Mouse (Mus musculus) hindbrain, embryonic 15.5 days (tissue): ENCODE data around the gene Apbb1ip. TPM values are rescaled to one million over a fixed set of nuclear protein-coding genes. Genes with fewer than 3 reads are reported as not detected.

ENCODE experiments used
- ATAC-seq: fragments of 200-750 bp; cut with Nextera tagmentation; 2 replicates; pipeline ENCODE4 v1.8.0; 2017; ENCODE audit warnings: low read depth, moderate number of reproducible peaks, moderate TSS enrichment; ENCODE audit not compliant: low FRiP score
- H3K27ac ChIP-seq: fragments of 300-500 bp; sonication (generic); replicated peaks from 2 replicates; pipeline ENCODE4 v1.5.1; 2015; ENCODE audit warnings: mild to moderate bottlenecking, inconsistent platforms
- H3K27me3 ChIP-seq: fragments of 300-500 bp; sonication (generic); 2 replicates; pipeline ENCODE4 v1.6.1; 2015; ENCODE audit warnings: control low read depth, inconsistent platforms
- H3K36me3 ChIP-seq: fragments of 300-500 bp; sonication (generic); 2 replicates; pipeline ENCODE4 v1.6.1; 2015; ENCODE audit warnings: control low read depth, inconsistent platforms
- H3K4me1 ChIP-seq: fragments of 300-500 bp; sonication (generic); replicated peaks from 2 replicates; pipeline ENCODE4 v1.6.1; 2015; ENCODE audit warnings: control low read depth, inconsistent platforms
- H3K4me2 ChIP-seq: fragments of 300-500 bp; sonication (generic); 2 replicates; pipeline ENCODE4 v1.6.1; 2015; ENCODE audit warnings: moderate library complexity, mild to moderate bottlenecking, inconsistent platforms
- H3K4me3 ChIP-seq: fragments of 300-500 bp; sonication (generic); 2 replicates; pipeline ENCODE4 v1.5.1; 2015; ENCODE audit warnings: mild to moderate bottlenecking, inconsistent platforms
- H3K9ac ChIP-seq: fragments of 300-500 bp; sonication (generic); 2 replicates; pipeline ENCODE4 v1.6.1; 2015; ENCODE audit warnings: inconsistent platforms
- H3K9me3 ChIP-seq: fragments of 300-500 bp; sonication (generic); 2 replicates; pipeline ENCODE4 v1.6.1; 2016; ENCODE audit warnings: control low read depth, inconsistent platforms
- WGBS: fragments of 180-500 bp; shearing (Covaris S2); methylation state at CpG from one replicate; pipeline ENCODE4 v1.1.7; 2015; 5-methylcytosine and 5-hydroxymethylcytosine counted together
- polyA plus RNA-seq: library from polyadenylated mRNA; unstranded; fragments of >200 nt; fragmentation: Nextera tagmentation; extraction: Ambion mirVana; gene quantifications from 2 replicates; pipeline ENCODE4 v1.2.1, GENCODE M21; 2015

The Apbb1ip gene
- polyA plus RNA-seq, 1 experiment from 2014 or later = 1.1 TPM

DNA sequence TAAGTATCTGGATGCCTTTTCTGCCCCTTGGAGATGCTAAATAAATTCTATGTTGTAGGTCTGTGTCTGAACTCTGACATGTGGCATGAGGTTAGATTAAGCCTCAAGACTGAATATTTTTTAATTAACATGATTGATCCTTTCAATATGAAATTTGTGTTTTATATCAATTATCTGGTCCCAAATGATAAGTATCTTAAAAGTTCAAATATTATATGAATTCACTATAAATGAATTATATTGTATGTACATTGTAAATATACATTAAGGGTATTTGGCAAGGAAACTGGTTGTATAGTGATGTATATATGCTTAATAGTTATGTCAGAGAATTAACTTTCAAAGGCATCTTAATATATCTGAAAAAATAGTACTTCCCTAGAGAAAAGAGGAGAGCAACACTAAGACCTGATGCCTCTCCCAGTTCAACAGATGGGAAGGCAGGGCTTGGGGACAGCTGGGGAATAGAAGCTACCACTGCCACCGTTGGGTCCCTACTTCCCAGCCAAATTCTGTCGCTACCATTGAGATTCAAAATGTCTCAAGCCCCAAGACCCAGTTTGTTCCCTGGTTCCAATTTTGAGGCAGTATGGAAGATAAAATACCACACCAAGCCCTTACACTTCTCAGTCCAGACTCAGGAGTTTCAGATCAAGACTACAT lies 2.8 kb downstream of the Apbb1ip start:
- Histone ChIP-seq H3K4me3 (no peak overlapping the region), H3K27me3 (no peaks in the 10 kb centered on the region; the same call in 1 of the 2 replicates), H3K9me3 (no peaks in the 10 kb centered on the region), H3K4me2 (no peak overlapping the region), H3K36me3 (no peaks in the 10 kb centered on the region), H3K9ac (no peak overlapping the region), H3K4me1 (peaks cover 6% of the 10 kb centered on the region; the same call in 1 of the 2 replicates), H3K27ac (no peak overlapping the region)
- 54% methylated on average over 2 of the region's 2 CpGs for WGBS
- ATAC-seq = no peak

DNA sequence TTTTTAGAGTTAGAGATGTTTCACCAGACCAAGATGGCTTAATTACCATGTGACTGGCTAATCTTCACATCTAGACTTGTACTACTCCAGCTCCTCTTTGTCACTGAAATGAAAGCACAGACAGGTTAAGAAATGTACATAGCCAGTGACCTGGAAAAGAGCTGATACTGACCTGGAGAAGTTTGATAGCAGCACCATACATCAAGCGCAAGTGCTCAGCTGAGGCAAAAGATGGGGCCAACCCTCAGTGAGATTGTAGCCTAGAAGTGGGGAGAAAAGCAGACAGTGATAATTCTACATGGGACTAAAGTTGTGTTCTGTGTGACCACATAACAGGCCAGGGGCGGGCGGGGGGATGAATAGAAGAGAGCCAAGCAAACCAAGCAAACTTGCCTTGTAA lies 3.9 kb downstream of the Apbb1ip start:
- H3K36me3 ChIP-seq = no peaks in the 10 kb centered on the region
- no peaks in the 10 kb centered on the region for H3K9me3 ChIP-seq
- H3K4me1 ChIP-seq = peaks cover 6% of the 10 kb centered on the region; the same call in 1 of the 2 replicates
- 90% methylated on average over 3 of the region's 3 CpGs for WGBS
- H3K4me2 ChIP-seq = no peak overlapping the region
- H3K27ac ChIP-seq = no peak overlapping the region
- no peaks in the 10 kb centered on the region; the same call in 1 of the 2 replicates for H3K27me3 ChIP-seq
- no peak for ATAC-seq
- no peak overlapping the region for H3K9ac ChIP-seq
- H3K4me3 ChIP-seq = no peak overlapping the region

DNA sequence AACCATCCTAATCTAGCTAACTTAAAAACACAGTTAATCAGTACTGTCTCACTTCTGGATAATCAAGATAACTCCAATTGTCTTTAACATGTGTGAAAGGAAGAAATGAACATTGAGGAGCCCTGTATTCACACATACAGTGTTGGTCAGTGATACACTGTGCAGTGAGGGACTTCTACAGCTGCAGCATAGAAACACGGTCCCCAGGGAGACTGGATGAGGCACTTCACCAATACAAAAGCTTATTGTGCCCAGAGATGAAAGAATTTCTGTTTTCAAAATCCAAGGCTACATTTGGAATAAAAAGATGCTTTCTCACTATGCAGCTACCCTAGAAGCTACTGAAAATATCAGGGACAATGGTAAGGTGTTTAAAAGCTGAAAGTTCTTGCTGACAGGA lies 7.0 kb downstream of the Apbb1ip start:
- Histone ChIP-seq H3K27me3 (no peaks in the 10 kb centered on the region), H3K4me2 (no peak overlapping the region), H3K9ac (no peak overlapping the region), H3K4me1 (no peaks in the 10 kb centered on the region), H3K4me3 (no peak overlapping the region), H3K9me3 (no peaks in the 10 kb centered on the region), H3K36me3 (no peaks in the 10 kb centered on the region), H3K27ac (no peak overlapping the region)
- no peak for ATAC-seq
- WGBS = 64% methylated on average over 1 of the region's 1 CpGs

- Histone ChIP-seq H3K9me3 (no peaks in the 10 kb centered on the region), H3K4me2 (no peak overlapping the region), H3K27me3 (no peaks in the 10 kb centered on the region), H3K36me3 (no peaks in the 10 kb centered on the region), H3K4me1 (no peaks in the 10 kb centered on the region), H3K9ac (no peak overlapping the region), H3K27ac (no peak overlapping the region), H3K4me3 (no peak overlapping the region)
- 71% methylated on average over 4 of the region's 4 CpGs for WGBS
- no peak for ATAC-seq
Measured at GRCm38 (mm10) chr2:22781387-22782009, 7.6 kb downstream of the Apbb1ip start.

GRCm38 (mm10) chr2:22782057-22782456 lies 8.2 kb downstream of the Apbb1ip start:
- 94% methylated on average over 3 of the region's 3 CpGs for WGBS
- no peak overlapping the region for H3K4me2 ChIP-seq

GRCm38 (mm10) chr2:22783137-22783638 lies 9.3 kb downstream of the Apbb1ip start:
- Histone ChIP-seq H3K9ac (no peak overlapping the region), H3K27me3 (no peaks in the 10 kb centered on the region), H3K36me3 (no peaks in the 10 kb centered on the region), H3K4me2 (no peak overlapping the region), H3K27ac (no peak overlapping the region), H3K4me1 (no peaks in the 10 kb centered on the region), H3K9me3 (no peaks in the 10 kb centered on the region), H3K4me3 (no peak overlapping the region)
- no peak for ATAC-seq
- WGBS = 87% methylated on average over 2 of the region's 2 CpGs

More at GRCm38 (mm10) chr2:22782057-22782456, 8.2 kb downstream of the Apbb1ip start:
- no peaks in the 10 kb centered on the region for H3K27me3 ChIP-seq
- H3K36me3 ChIP-seq = no peaks in the 10 kb centered on the region
- no peak overlapping the region for H3K27ac ChIP-seq
- no peak for ATAC-seq
- no peaks in the 10 kb centered on the region for H3K9me3 ChIP-seq
- H3K4me3 ChIP-seq = no peak overlapping the region
- no peak overlapping the region for H3K9ac ChIP-seq
- H3K4me1 ChIP-seq = no peaks in the 10 kb centered on the region

DNA sequence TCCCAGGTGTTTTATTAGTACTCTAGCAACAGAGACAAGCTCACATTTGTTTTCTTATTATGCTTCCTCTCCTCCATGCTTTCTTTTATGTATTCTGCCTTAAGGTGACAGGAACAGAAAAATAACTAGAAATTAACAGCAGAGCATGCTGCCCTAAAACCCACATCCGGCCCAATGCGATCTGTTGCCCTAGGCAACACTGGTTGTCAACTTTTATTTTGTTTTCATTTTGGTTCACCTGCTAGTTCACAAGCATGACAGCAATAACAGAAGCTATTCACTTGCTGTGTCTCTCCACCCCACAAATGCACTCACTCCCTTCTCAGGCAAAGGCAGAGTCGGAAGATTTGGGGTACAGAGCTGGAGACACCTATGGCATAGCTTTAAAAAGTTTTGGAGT lies 10.3 kb downstream of the Apbb1ip start:
- 83% methylated on average over 3 of the region's 3 CpGs for WGBS
- Histone ChIP-seq H3K4me2 (no peak overlapping the region), H3K9me3 (no peaks in the 10 kb centered on the region), H3K36me3 (no peaks in the 10 kb centered on the region), H3K9ac (no peak overlapping the region), H3K4me3 (no peak overlapping the region), H3K4me1 (no peaks in the 10 kb centered on the region), H3K27ac (no peak overlapping the region), H3K27me3 (no peaks in the 10 kb centered on the region)
- ATAC-seq = no peak

DNA sequence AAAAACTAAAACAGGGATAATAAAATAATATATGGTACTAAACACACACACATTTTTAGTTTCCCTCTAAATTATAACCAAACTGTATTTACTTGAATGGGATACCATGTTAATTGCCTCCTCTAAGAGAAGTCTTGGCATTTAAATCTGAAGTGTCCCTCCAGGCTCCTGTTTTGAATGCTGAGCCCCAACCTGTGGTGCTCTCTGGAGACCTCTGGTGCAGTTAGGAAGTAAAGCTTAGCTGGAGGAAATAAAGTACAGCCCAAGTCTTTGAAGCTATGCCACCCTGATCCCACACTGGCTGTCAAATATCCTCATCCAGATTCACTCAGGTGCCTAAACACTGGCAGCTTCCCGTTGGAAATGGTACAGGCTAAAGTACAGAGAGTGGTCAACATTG lies 10.9 kb downstream of the Apbb1ip start:
- no peak for ATAC-seq

GRCm38 (mm10) chr2:22788658-22789057 lies 14.8 kb downstream of the Apbb1ip start:
- H3K4me3 ChIP-seq = no peak overlapping the region
- H3K4me1 ChIP-seq = no peaks in the 10 kb centered on the region
- no peak for ATAC-seq
- no peaks in the 10 kb centered on the region for H3K9me3 ChIP-seq
- H3K27ac ChIP-seq = no peak overlapping the region
- no peaks in the 10 kb centered on the region for H3K36me3 ChIP-seq
- H3K4me2 ChIP-seq = no peak overlapping the region
- H3K27me3 ChIP-seq = no peaks in the 10 kb centered on the region
- WGBS = 86% methylated on average over 2 of the region's 2 CpGs
- H3K9ac ChIP-seq = no peak overlapping the region

More for the DNA sequence above, 10.9 kb downstream of the Apbb1ip start:
- WGBS = 59% methylated on average over 1 of the region's 1 CpGs
- no peaks in the 10 kb centered on the region for H3K36me3 ChIP-seq
- H3K27ac ChIP-seq = no peak overlapping the region
- H3K9ac ChIP-seq = no peak overlapping the region
- H3K9me3 ChIP-seq = no peaks in the 10 kb centered on the region
- no peak overlapping the region for H3K4me2 ChIP-seq
- no peaks in the 10 kb centered on the region for H3K27me3 ChIP-seq
- H3K4me3 ChIP-seq = no peak overlapping the region
- no peaks in the 10 kb centered on the region for H3K4me1 ChIP-seq

DNA sequence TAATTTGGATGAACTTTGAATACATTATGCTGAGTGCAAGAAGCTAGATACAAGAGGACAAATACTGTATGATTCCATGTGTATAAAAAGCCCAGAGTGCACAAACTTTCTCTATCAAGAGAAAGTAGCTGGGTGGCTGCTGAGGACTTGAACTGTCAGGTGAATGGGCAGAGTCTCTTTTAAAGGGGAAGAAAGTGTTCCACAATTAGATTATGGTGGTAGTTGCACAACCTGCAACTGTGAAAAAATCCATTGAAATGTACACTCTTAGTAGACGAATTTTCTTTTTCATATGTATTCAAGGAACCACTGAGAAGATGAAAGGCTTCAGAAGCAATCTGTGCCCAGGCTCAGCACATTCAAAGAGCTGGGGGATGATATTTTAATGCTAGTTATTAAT lies 15.7 kb downstream of the Apbb1ip start:
- H3K36me3 ChIP-seq = no peaks in the 10 kb centered on the region
- H3K27ac ChIP-seq = no peak overlapping the region
- no peak overlapping the region for H3K4me3 ChIP-seq
- H3K27me3 ChIP-seq = no peaks in the 10 kb centered on the region
- no peaks in the 10 kb centered on the region for H3K9me3 ChIP-seq
- 63% methylated on average over 1 of the region's 1 CpGs for WGBS
- no peak overlapping the region for H3K9ac ChIP-seq
- no peak overlapping the region for H3K4me2 ChIP-seq
- no peak for ATAC-seq
- H3K4me1 ChIP-seq = no peaks in the 10 kb centered on the region

DNA sequence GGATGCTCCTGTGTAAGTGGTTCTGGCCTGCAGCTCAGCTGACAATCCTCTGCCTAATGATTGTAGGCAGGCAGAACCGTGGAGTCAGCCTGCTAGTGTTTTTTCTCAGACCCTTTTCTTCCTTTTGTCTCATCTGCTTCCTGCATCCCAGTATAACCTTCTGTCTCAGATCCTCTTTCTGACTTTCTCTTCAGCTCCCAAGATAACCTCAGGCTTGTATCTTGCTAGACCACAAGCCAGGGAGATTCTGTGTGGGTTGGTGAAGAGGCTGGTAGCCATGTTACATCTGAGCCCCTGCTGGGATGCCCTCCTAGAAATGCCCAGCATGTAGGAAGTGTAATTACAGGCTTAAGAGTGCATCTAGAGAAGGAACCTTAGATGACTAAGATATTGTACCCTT lies 16.5 kb downstream of the Apbb1ip start:
- H3K27me3 ChIP-seq = no peaks in the 10 kb centered on the region
- ATAC-seq = no peak
- no peaks in the 10 kb centered on the region for H3K36me3 ChIP-seq
- no peak overlapping the region for H3K4me3 ChIP-seq
- no peak overlapping the region for H3K4me2 ChIP-seq
- no peaks in the 10 kb centered on the region for H3K4me1 ChIP-seq
- H3K27ac ChIP-seq = no peak overlapping the region
- no peaks in the 10 kb centered on the region for H3K9me3 ChIP-seq
- H3K9ac ChIP-seq = no peak overlapping the region
- WGBS = 67% methylated on average over 1 of the region's 1 CpGs

- no peaks in the 10 kb centered on the region for H3K4me1 ChIP-seq
- no peaks in the 10 kb centered on the region for H3K27me3 ChIP-seq
- no peak for ATAC-seq
- H3K27ac ChIP-seq = no peak overlapping the region
- no peaks in the 10 kb centered on the region for H3K36me3 ChIP-seq
- no peak overlapping the region for H3K9ac ChIP-seq
- H3K9me3 ChIP-seq = no peaks in the 10 kb centered on the region
- no peak overlapping the region for H3K4me2 ChIP-seq
- H3K4me3 ChIP-seq = no peak overlapping the region
- 85% methylated on average over 3 of the region's 3 CpGs for WGBS
Measured at GRCm38 (mm10) chr2:22795087-22795486, 21.2 kb downstream of the Apbb1ip start.
